Mouse (Mus musculus) CH12.LX (cell line): ENCODE measurements around the gene Dhtkd1.

ENCODE experiments used
- BHLHE40 ChIP-seq: IDR thresholded peaks from 2 replicates; pipeline ENCODE4 v1.6.1; 2011; ENCODE audit warnings: mild to moderate bottlenecking, low read depth, low read length, improper control_type of control experiment
- CTCF ChIP-seq, 2 experiments: IDR thresholded peaks in 1 of 2; conservative IDR thresholded peaks in 1 of 2; 2 replicates each; pipeline ENCODE4 v1.5.1; 2011 to 2012; ENCODE audit warnings: low read depth in 2 of 2, low read length in 2 of 2, improper control_type of control experiment in 1 of 2, inconsistent platforms in 1 of 2, mild to moderate bottlenecking in 1 of 2, moderate library complexity in 1 of 2
- E2F4 ChIP-seq: IDR thresholded peaks from 2 replicates; pipeline ENCODE4 v1.6.1; 2011; ENCODE audit warnings: low read depth, low read length, improper control_type of control experiment; ENCODE audit not compliant: insufficient replicate concordance
- POLR2A ChIP-seq: IDR thresholded peaks from 2 replicates; pipeline ENCODE4 v1.6.1; 2011; ENCODE audit warnings: low read depth, mild to moderate bottlenecking, improper control_type of control experiment, low read length

GRCm38 (mm10) chr2:5931938-5932337 is 10.7 kb downstream of the Dhtkd1 start:
- TF ChIP-seq CTCF (conservative IDR thresholded peaks at IDR 0.05 in 1 of 2, IDR thresholded peaks at IDR 0.05 in 1 of 2; ENCODE audit: low read depth in 2 of 2, low read length in 2 of 2) = no peak
- TF ChIP-seq BHLHE40 = no peak
- no peak for TF ChIP-seq POLR2A
- no peak for TF ChIP-seq E2F4
